In genomic region chr7:97984108-97984834, GRCm38 (mm10) we compare ENCODE assay signal across 9 mouse cellular contexts.
A peak's percentile ranks its signal among the peaks of the same experiment; 100 is the strongest.
DNase-seq lines count a peak whose midpoint lies in the region; ATAC-seq and TF ChIP-seq lines count a peak whose summit lies in the region.
"Had no signal": no experiment of that assay in that cellular context is flagged by ENCODE, and none has a peak within 500 bp of the region (broad histone marks: within the 10 kb centered on the region; RNA-seq: fewer than 3 reads in every experiment).

No protein-coding gene starts in this region.

- H3K9me3 ChIP-seq in kidney, embryonic 15.5 days (replicated peaks), result no peaks in the 10 kb centered on the region
- no peaks in the 10 kb centered on the region for H3K9me3 ChIP-seq in ES-Bruce4 (replicated peaks; ENCODE audit: control insufficient read depth, insufficient read depth, low read length, poor library complexity, severe bottlenecking)
- H3K9me3 ChIP-seq: heart, embryonic 13.5 days; midbrain, embryonic 12.5 days had no signal

- WGBS in kidney, embryonic 15.5 days, result 47% methylated on average over 13 of the region's 13 CpGs

- peak; percentile 91 for TF ChIP-seq CTCF in ES-Bruce4 (IDR thresholded peaks at IDR 0.05; ENCODE audit: low read depth, low read length)

- no peaks in the 10 kb centered on the region for H3K36me3 ChIP-seq in kidney, embryonic 15.5 days
- no peaks in the 10 kb centered on the region for H3K36me3 ChIP-seq in ES-Bruce4 (ENCODE audit: control insufficient read depth, insufficient read depth, low read length, poor library complexity, severe bottlenecking)
- H3K36me3 ChIP-seq: heart, embryonic 13.5 days; midbrain, embryonic 12.5 days had no signal

- no peak for TF ChIP-seq POLR2A in ES-Bruce4 (IDR thresholded peaks at IDR 0.05; ENCODE audit: insufficient read depth, low read length)

- no peak for TF ChIP-seq EP300 in ES-Bruce4 (IDR thresholded peaks at IDR 0.05; ENCODE audit: insufficient read depth, low read depth, low read length)

- no peak overlapping the region for H3K4me2 ChIP-seq in kidney, embryonic 15.5 days
- H3K4me2 ChIP-seq: heart, embryonic 13.5 days; midbrain, embryonic 12.5 days had no signal

- no peak overlapping the region for H3K27ac ChIP-seq in kidney, embryonic 15.5 days
- no peak overlapping the region for H3K27ac ChIP-seq in ES-Bruce4 (ENCODE audit: insufficient read depth, low read length)
- H3K27ac ChIP-seq: heart, embryonic 13.5 days; midbrain, embryonic 12.5 days had no signal

- no peaks in the 10 kb centered on the region; the same call in 1 of the 2 replicates for H3K27me3 ChIP-seq in kidney, embryonic 15.5 days
- H3K27me3 ChIP-seq in ES-Bruce4 (ENCODE audit: control insufficient read depth, insufficient read depth, low read length, poor library complexity, severe bottlenecking), result no peaks in the 10 kb centered on the region
- H3K27me3 ChIP-seq: midbrain, embryonic 12.5 days had no signal

- H3K4me1 ChIP-seq in kidney, embryonic 15.5 days, result no peaks in the 10 kb centered on the region
- no peaks in the 10 kb centered on the region for H3K4me1 ChIP-seq in ES-Bruce4 (ENCODE audit: control insufficient read depth, insufficient read depth, low read length)
- H3K4me1 ChIP-seq: heart, embryonic 13.5 days; midbrain, embryonic 12.5 days had no signal

- no peak overlapping the region for H3K4me3 ChIP-seq in kidney, embryonic 15.5 days (replicated peaks)
- no peak overlapping the region for H3K4me3 ChIP-seq in ES-Bruce4 (ENCODE audit: low read depth, low read length)
- H3K4me3 ChIP-seq: heart, embryonic 13.5 days; midbrain, embryonic 12.5 days had no signal

- ATAC-seq in kidney, embryonic 15.5 days (replicated peaks; ENCODE audit: low FRiP score), result no peak
- ATAC-seq in megakaryocyte progenitor cell, adult 5-6 weeks (replicated peaks; ENCODE audit: poor library complexity), result peak; percentile 52; the same call in 1 of the 2 replicates

- no peak overlapping the region for H3K9ac ChIP-seq in kidney, embryonic 15.5 days
- H3K9ac ChIP-seq in ES-Bruce4 (ENCODE audit: low read depth, poor library complexity, severe bottlenecking), result no peak overlapping the region
- H3K9ac ChIP-seq: heart, embryonic 13.5 days; midbrain, embryonic 12.5 days had no signal

- DNase-seq in kidney, adult 9 months, result peak; percentile 12
- DNase-seq in T-cell, adult 2 months (ENCODE audit: low spot score), result peak; percentile 23
- DNase-seq in fat pad, adult 2 months (ENCODE audit: extremely low read depth, low read depth, low spot score), result peak; percentile 11
- DNase-seq in frontal cortex, adult 2 months (ENCODE audit: extremely low spot score in 1 of 2, low spot score in 1 of 2), result no peak

Comparison
In these comparisons a context has a peak if more than half of its experiments do, and no peak if none do; other contexts are left out.
1. DNase-seq: peak in kidney, adult 9 months (single experiment), T-cell, adult 2 months (single experiment) and fat pad, adult 2 months (single experiment); none in frontal cortex, adult 2 months (0 of 2).